Mouse (Mus musculus) intestine, embryonic 16.5 days (tissue): ENCODE measurements at regions not wholly inside any gene's neighbourhood (a gene's known extent, or its start where the extent isn't known, plus 50 kb on each side); places are given as distances from the start of the nearest gene placed in this dataset.
"Not testable (repeated sequence)": the region's sequence is repeated elsewhere in the genome, so short reads cannot be mapped to it uniquely, and the experiment has no call there.

Experiments used
- ATAC-seq: fragments of 200-750 bp; cut with Nextera tagmentation; 2 replicates; pipeline ENCODE4 v1.8.0; 2017; ENCODE audit warnings: moderate TSS enrichment, moderate library complexity
- H3K27ac ChIP-seq: fragments of 300-500 bp; sonication (generic); 2 replicates; pipeline ENCODE4 v1.5.1; 2014; ENCODE audit warnings: mild to moderate bottlenecking, low read length
- H3K27me3 ChIP-seq: fragments of 300-500 bp; sonication (generic); replicated peaks from 2 replicates; pipeline ENCODE4 v1.6.1; 2014; ENCODE audit warnings: low read length, control low read depth, mixed read lengths; ENCODE audit not compliant: control insufficient read depth, insufficient read depth
- H3K36me3 ChIP-seq: fragments of 300-500 bp; sonication (generic); 2 replicates; pipeline ENCODE4 v1.6.1; 2014; ENCODE audit warnings: low read length, control low read depth; ENCODE audit not compliant: control insufficient read depth, insufficient read depth
- H3K4me1 ChIP-seq: fragments of 300-500 bp; sonication (generic); 2 replicates; pipeline ENCODE4 v1.6.1; 2014; ENCODE audit warnings: low read length, control low read depth, mixed read lengths; ENCODE audit not compliant: control insufficient read depth, insufficient read depth
- H3K4me2 ChIP-seq: fragments of 300-500 bp; sonication (generic); 2 replicates; pipeline ENCODE4 v1.6.1; 2014; ENCODE audit warnings: low read depth, low read length, control low read depth
- H3K4me3 ChIP-seq: fragments of 300-500 bp; sonication (generic); 2 replicates; pipeline ENCODE4 v1.5.1; 2014; ENCODE audit warnings: mild to moderate bottlenecking, low read length
- H3K9ac ChIP-seq: fragments of 300-500 bp; sonication (generic); 2 replicates; pipeline ENCODE4 v1.6.1; 2014; ENCODE audit warnings: low read depth, low read length
- H3K9me3 ChIP-seq: fragments of 300-500 bp; sonication (generic); 2 replicates; pipeline ENCODE4 v1.6.1; 2016; ENCODE audit warnings: low read length, control low read depth; ENCODE audit not compliant: control insufficient read depth
- WGBS: fragments of 180-500 bp; shearing (Covaris S2); extraction: QIAGEN DNeasy Blood & Tissue Kit; methylation state at CpG from one replicate; pipeline ENCODE4 v1.1.7; 2014; 5-methylcytosine and 5-hydroxymethylcytosine counted together

GRCm38 (mm10) chr17:49349328-49349727 is 78.8 kb upstream of the Mocs1 start:
- H3K36me3 ChIP-seq, result no peaks in the 10 kb centered on the region
- ATAC-seq, result no peak
- WGBS, result 70% methylated on average over 9 of the region's 9 CpGs

DNA sequence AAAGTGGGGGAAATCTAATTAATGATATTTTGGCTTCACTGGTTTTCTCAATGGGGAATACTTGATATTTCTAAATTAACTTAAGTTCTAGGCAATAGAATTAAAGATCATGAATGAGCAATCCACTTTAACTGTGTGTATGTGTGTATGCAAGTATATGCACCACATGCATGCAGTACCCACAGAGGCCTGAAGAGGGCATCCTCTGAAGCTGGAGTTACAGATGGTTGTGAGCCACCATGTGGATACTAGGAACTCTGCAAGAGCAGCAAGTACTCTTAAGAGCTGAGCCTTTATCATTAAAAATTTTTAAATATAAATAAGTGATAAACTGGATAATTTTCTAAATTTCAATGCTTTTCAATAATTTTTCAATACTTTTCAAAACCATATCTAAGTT is 69.0 kb upstream of the Mocs1 start:
- ATAC-seq, result no peak
- Histone ChIP-seq H3K4me3 (no peak overlapping the region), H3K36me3 (no peaks in the 10 kb centered on the region), H3K4me2 (no peak overlapping the region), H3K4me1 (no peaks in the 10 kb centered on the region), H3K9me3 (peaks cover 2% of the 10 kb centered on the region; the same call in 1 of the 2 replicates), H3K27me3 (no peaks in the 10 kb centered on the region), H3K27ac (no peak overlapping the region), H3K9ac (no peak overlapping the region)

More at GRCm38 (mm10) chr17:49349328-49349727, 78.8 kb upstream of the Mocs1 start:
- H3K27ac ChIP-seq, result no peak overlapping the region
- no peak overlapping the region for H3K9ac ChIP-seq
- no peaks in the 10 kb centered on the region for H3K4me1 ChIP-seq
- no peaks in the 10 kb centered on the region for H3K9me3 ChIP-seq
- no peak overlapping the region for H3K4me3 ChIP-seq
- no peaks in the 10 kb centered on the region for H3K27me3 ChIP-seq
- H3K4me2 ChIP-seq, result no peak overlapping the region

- H3K9me3 ChIP-seq, H3K27me3 ChIP-seq, H3K4me1 ChIP-seq, H3K36me3 ChIP-seq, H3K4me3 ChIP-seq, H3K9ac ChIP-seq, H3K27ac ChIP-seq, ATAC-seq, H3K4me2 ChIP-seq: not testable (repeated sequence)
- WGBS, result 57% methylated on average over 6 of the region's 6 CpGs
Observed at GRCm38 (mm10) chr17:49360251-49360650, 67.9 kb upstream of the Mocs1 start.

DNA sequence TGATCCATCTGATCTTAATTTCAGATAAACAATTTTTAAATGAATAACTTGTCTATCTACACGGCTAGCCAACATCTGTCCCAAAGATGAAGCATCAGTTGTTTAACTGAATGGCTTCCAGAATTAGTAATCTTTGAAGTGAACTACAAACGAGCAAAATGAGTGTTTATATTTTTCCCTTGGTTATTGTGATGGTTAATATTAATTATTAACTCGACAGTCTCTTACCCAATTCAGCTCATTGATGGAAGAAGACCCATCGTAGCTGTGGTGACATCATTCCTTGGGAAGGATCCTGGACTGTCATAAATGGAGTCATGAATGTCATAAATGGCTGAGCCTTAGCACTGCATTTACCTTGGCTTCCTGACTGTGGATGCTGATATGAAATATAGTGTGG is 60.4 kb upstream of the Mocs1 start:
- H3K27me3 ChIP-seq, result no peaks in the 10 kb centered on the region

DNA sequence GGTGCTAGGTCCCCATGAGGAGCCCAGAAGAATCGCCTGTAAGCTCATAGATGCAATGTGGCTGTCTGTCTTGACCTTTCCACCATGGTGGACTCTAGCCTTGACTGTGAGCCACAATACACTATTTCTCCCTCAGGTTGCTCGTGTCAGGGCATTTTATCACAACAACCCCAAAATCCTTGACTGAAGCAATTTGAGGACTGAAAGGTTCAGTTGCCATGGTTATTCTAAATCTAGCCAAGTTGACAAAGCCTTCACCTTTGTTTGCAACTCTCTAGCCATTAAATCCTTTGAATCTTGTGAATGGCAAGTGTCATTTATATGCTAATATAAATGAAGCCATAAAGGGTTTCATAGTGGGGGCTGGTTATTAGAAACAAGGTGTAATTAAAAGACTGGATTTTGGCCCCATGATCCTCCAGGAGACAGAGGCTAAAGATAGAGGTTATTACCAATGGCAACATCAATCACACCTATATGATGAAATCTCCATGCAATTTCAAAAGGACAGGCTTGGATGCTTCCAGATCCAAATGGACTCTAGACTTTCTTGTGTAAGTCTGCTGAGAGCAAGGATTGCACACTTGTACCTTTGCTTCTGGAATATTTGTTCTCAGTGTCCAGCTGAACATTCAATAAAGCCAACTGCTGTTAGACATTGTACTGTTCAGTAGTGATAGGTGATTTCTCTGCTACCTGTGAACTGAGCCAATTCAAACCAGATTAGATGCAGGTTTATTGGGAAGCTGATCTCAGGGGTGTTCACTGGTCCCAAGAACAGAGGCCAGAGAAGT is 59.5 kb upstream of the Mocs1 start:
- Histone ChIP-seq H3K36me3 (no peaks in the 10 kb centered on the region), H3K9me3 (no peaks in the 10 kb centered on the region), H3K4me3 (no peak overlapping the region), H3K4me1 (no peaks in the 10 kb centered on the region), H3K9ac (no peak overlapping the region), H3K4me2 (no peak overlapping the region), H3K27ac (no peak overlapping the region), H3K27me3 (no peaks in the 10 kb centered on the region)
- peak; percentile 73 for ATAC-seq
- WGBS, result 78% methylated on average over 2 of the region's 2 CpGs

More for the DNA sequence above, 60.4 kb upstream of the Mocs1 start:
- Histone ChIP-seq H3K4me2 (no peak overlapping the region), H3K4me3 (no peak overlapping the region), H3K36me3 (no peaks in the 10 kb centered on the region), H3K27ac (no peak overlapping the region), H3K4me1 (no peaks in the 10 kb centered on the region), H3K9ac (no peak overlapping the region), H3K9me3 (no peaks in the 10 kb centered on the region)
- 61% methylated on average over 4 of the region's 4 CpGs for WGBS
- no peak for ATAC-seq

DNA sequence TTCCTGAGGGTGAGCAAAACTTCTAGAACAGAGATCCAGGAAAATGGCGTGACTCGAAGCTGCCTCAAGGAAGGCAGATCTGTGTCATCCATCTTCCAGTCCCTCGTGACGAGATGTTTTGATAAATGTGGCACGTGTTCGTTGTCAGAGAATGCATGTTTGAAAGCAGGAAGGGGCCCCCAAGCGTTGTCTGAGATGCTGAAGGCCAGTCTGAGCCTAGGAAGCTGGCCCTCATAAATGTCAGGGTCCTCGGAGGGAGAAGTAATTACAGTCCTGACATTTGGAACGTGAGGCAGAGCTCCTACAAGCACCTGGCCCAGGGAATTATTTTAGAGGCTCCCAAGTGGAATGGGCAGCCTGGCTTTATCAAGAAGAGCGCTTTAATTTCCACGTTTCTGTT is 50.5 kb upstream of the Mocs1 start:
- no peak for ATAC-seq
- Histone ChIP-seq H3K27ac (no peak overlapping the region), H3K4me3 (no peak overlapping the region), H3K9ac (no peak overlapping the region), H3K4me1 (no peaks in the 10 kb centered on the region), H3K36me3 (no peaks in the 10 kb centered on the region), H3K27me3 (no peaks in the 10 kb centered on the region), H3K9me3 (no peaks in the 10 kb centered on the region), H3K4me2 (no peak overlapping the region)
- 45% methylated on average over 11 of the region's 11 CpGs for WGBS
